8 mouse cellular contexts compared by ENCODE assay signal in the genomic region with DNA sequence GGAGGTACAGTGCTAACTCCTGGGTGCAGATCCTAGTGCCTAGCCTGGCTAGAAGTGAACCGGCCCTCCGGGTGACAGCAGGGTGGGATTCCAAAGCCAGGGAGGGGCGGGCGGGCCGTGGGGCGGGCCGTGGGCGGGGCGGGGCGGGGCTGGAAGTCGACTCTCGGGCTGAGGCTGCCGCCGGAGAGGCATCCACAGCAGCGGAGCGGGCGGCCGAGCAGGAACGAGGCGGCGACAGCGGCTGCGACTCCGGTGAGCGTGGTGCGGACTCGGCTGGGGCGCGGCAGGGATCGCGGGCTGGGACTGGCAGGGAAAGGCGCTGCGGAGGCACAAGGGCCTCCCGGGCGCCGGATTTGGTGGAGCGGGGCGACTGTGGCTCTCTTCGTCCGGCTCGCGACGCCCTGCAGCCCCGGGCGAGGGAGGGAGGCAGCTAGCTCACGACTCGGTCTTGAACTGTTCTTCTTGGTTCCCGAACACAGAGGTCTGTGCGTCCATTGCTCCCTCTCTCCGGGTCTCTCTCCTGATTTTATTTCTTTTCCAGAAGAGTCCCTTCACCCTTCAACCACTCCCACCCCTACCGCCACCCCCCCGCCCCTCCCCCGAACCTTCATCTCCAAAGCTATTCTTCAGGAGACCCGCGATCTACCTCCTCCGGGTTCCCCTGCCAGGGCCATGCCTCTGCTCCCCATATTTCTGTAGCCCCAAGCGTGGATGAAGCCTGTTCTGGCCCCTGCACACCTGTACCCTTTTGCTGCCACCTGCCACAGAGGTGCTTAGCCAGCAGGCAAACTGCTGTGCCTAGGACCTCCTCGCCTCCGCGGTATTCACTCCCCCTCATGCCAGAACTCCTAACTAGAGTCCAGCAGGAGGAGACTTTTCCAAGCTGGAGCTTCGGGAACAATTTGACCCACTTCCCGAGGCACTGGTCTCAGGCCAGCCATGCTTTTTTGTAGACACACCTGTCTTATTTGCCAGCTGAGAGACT. TPM values are rescaled to one million over a fixed set of nuclear protein-coding genes. Genes with fewer than 3 reads are reported as not detected.
DNase-seq lines count a peak whose midpoint lies in the region; ATAC-seq and TF ChIP-seq lines count a peak whose summit lies in the region.

TSS of gene Fam49a (plus strand) at position 153 of the 985 bp plus-strand sequence.

- H3K36me3 ChIP-seq in MEL (ENCODE audit: control insufficient read depth in 1 of 2, insufficient read depth in 2 of 2, low read length in 2 of 2): peaks cover 0 to 7% of the 10 kb centered on the region in 2 experiments; a peak in 1 of 4 replicates
- H3K36me3 ChIP-seq in hindbrain, embryonic 11.5 days (ENCODE audit: control insufficient read depth, insufficient read depth, low read length): no peaks in the 10 kb centered on the region

- no peaks in the 10 kb centered on the region for H3K79me2 ChIP-seq in MEL (ENCODE audit: control insufficient read depth, insufficient read depth, low read length, poor library complexity)

- H3K27me3 ChIP-seq in MEL (ENCODE audit: control insufficient read depth in 1 of 2, insufficient read depth in 2 of 2, low read length in 2 of 2): peaks cover 0 to 1% of the 10 kb centered on the region in 2 experiments; a peak in 1 of 4 replicates
- H3K27me3 ChIP-seq in hindbrain, embryonic 11.5 days (ENCODE audit: control insufficient read depth, insufficient read depth, low read length): no peaks in the 10 kb centered on the region

- TF ChIP-seq EP300 in MEL (IDR thresholded peaks at IDR 0.05; ENCODE audit: low read depth in 1 of 2, low read length in 2 of 2): no peak

- no peak; a peak in 1 of 4 replicates for TF ChIP-seq POLR2A in MEL (IDR thresholded peaks at IDR 0.05; ENCODE audit: control insufficient read depth in 1 of 2, insufficient read depth in 1 of 2, low read depth in 1 of 2, low read length in 2 of 2, poor library complexity in 1 of 2)

- no peak within 1 kb of the TSS for H3K27ac ChIP-seq in MEL (ENCODE audit: control insufficient read depth, low read depth, low read length)
- H3K27ac ChIP-seq in hindbrain, embryonic 11.5 days (ENCODE audit: low read depth, low read length): 0 out of 2 replicates have a peak within 1 kb of the TSS, but pooled peaks have one; percentile 30

- H3K4me2 ChIP-seq in hindbrain, embryonic 11.5 days (replicated peaks; ENCODE audit: low read depth, low read length): peak within 1 kb of the TSS; percentile 66

- no peaks in the 10 kb centered on the region for H3K9me3 ChIP-seq in MEL (replicated peaks; ENCODE audit: insufficient read depth, low read length)
- H3K9me3 ChIP-seq in hindbrain, embryonic 11.5 days (ENCODE audit: control insufficient read depth, low read length): no peaks in the 10 kb centered on the region

- peak; percentile 92 for ATAC-seq in hindbrain, embryonic 11.5 days (ENCODE audit: low FRiP score)

- no peak for TF ChIP-seq CTCF in MEL (IDR thresholded peaks at IDR 0.05 in 2 of 3, conservative IDR thresholded peaks at IDR 0.05 in 1 of 3; ENCODE audit: control insufficient read depth in 1 of 3, insufficient read depth in 1 of 3, low read depth in 2 of 3, low read length in 3 of 3, poor library complexity in 1 of 3, severe bottlenecking in 1 of 3)

- WGBS in hindbrain, embryonic 11.5 days: under 1% methylated on average over 49 of the region's 62 CpGs

- peak within 1 kb of the TSS; percentile 60 for H3K9ac ChIP-seq in MEL (ENCODE audit: control insufficient read depth, low read depth, low read length, poor library complexity, severe bottlenecking)
- H3K9ac ChIP-seq in hindbrain, embryonic 11.5 days (ENCODE audit: low read depth, low read length): peak within 1 kb of the TSS; percentile 85

- H3K4me1 ChIP-seq in MEL (ENCODE audit: control insufficient read depth in 1 of 2, insufficient read depth in 2 of 2, low read length in 2 of 2): peaks cover 2 to 22% of the 10 kb centered on the region in 2 experiments; a peak in 3 of 4 replicates
- H3K4me1 ChIP-seq in hindbrain, embryonic 11.5 days (replicated peaks; ENCODE audit: control insufficient read depth, insufficient read depth, low read length): peaks cover 4% of the 10 kb centered on the region; the same call in 1 of the 2 replicates

- H3K4me3 ChIP-seq in MEL (ENCODE audit: control insufficient read depth in 1 of 2, insufficient read depth in 1 of 2, low read depth in 2 of 2, low read length in 2 of 2): peak within 1 kb of the TSS; percentile 56 to 67
- H3K4me3 ChIP-seq in hindbrain, embryonic 11.5 days (ENCODE audit: low read depth, low read length): peak within 1 kb of the TSS; percentile 64

- DNase-seq in MEL (ENCODE audit: low read depth, low spot score): peak; percentile 57
- peak; percentile 61 for DNase-seq in cerebellum, adult 9-10 months
- DNase-seq in frontal cortex, postnatal 14 days (ENCODE audit: low spot score in 2 of 2): peak; percentile 28 to 74
- peak; percentile 78 for DNase-seq in hindbrain, embryonic 11.5 days (ENCODE audit: low spot score)
- DNase-seq in layer of hippocampus, postnatal 14 days (ENCODE audit: low spot score in 2 of 2): peak; percentile 74 to 79
- DNase-seq in lung, postnatal 14 days: peak; percentile 83
- DNase-seq in retina, embryonic 14.5 days (ENCODE audit: low spot score): peak; percentile 79
- DNase-seq in thymus, postnatal 36 days: peak; percentile 76 to 81

- TF ChIP-seq RAD21 in MEL (IDR thresholded peaks at IDR 0.05; ENCODE audit: low read depth, low read length): no peak

TF ChIP-seq in MEL, 35 proteins besides CTCF, POLR2A, EP300 and RAD21:
- TF ChIP-seq UBTF (IDR thresholded peaks at IDR 0.05; ENCODE audit: borderline replicate concordance, insufficient read depth, low read depth, low read length): peak; percentile 76; the same call in 1 of the 2 replicates
- TF ChIP-seq CHD2 (IDR thresholded peaks at IDR 0.05; ENCODE audit: low read length): no peak
- no peak for TF ChIP-seq SIN3A (IDR thresholded peaks at IDR 0.05; ENCODE audit: low read length)
- TF ChIP-seq HCFC1 (IDR thresholded peaks at IDR 0.05; ENCODE audit: low read depth, low read length): no peak
- no peak for TF ChIP-seq ZKSCAN1 (IDR thresholded peaks at IDR 0.05; ENCODE audit: low read depth, low read length)
- no peak for TF ChIP-seq GATA1 (IDR thresholded peaks at IDR 0.05; ENCODE audit: low read depth, low read length)
- no peak for TF ChIP-seq ZC3H11A (IDR thresholded peaks at IDR 0.05; ENCODE audit: low read depth, low read length)
- no peak for TF ChIP-seq MEF2A (IDR thresholded peaks at IDR 0.05; ENCODE audit: extremely low read depth, insufficient replicate concordance, low read depth, low read length, poor library complexity, severe bottlenecking)
- TF ChIP-seq KAT2A (conservative IDR thresholded peaks at IDR 0.05; ENCODE audit: low read depth, low read length): no peak
- TF ChIP-seq TCF12 (IDR thresholded peaks at IDR 0.05; ENCODE audit: low read depth, low read length): no peak
- TF ChIP-seq NRF1 (IDR thresholded peaks at IDR 0.05; ENCODE audit: insufficient read depth, low read depth, low read length, poor library complexity, severe bottlenecking): no peak
- TF ChIP-seq USF2 (IDR thresholded peaks at IDR 0.05; ENCODE audit: borderline replicate concordance in 1 of 2, insufficient read depth in 1 of 2, low read depth in 1 of 2, low read length in 2 of 2): no peak
- TF ChIP-seq ELF1 (IDR thresholded peaks at IDR 0.05; ENCODE audit: low read depth, low read length): no peak
- TF ChIP-seq NELFE (IDR thresholded peaks at IDR 0.05; ENCODE audit: low read depth, low read length): 0 out of 2 replicates have a peak, but pooled peaks have one; percentile 17
- TF ChIP-seq SMC3 (IDR thresholded peaks at IDR 0.05; ENCODE audit: low read depth, low read length): no peak

RNA-seq across cellular contexts. Expression of gene Fam49a, which starts in this region (rescaled TPM):
- total RNA-seq in MEL (2012; rRNA removed): 0.42 and 0.65 TPM in 2 replicates
- 1 to 10 TPM in 1 of 2 experiments, not detected in 1; 1.3 TPM for polyA plus RNA-seq in MEL (2012; ENCODE audit: insufficient read depth in 1 of 2, insufficient read length in 2 of 2, low read depth in 1 of 2, low replicate concordance in 2 of 2, missing spikeins in 1 of 2)
- polyA plus RNA-seq in hindbrain, embryonic 11.5 days (2014; fragmentation: Nextera tagmentation; extraction: Ambion mirVana): 24.1 and 26.6 TPM in 2 replicates
- total RNA-seq in layer of hippocampus, postnatal 14 days (2021): 100 to 1,000 TPM; 203 to 209 TPM

Comparison
In these comparisons a context has a peak if more than half of its experiments do, and no peak if none do; other contexts are left out.
1. RNA of gene Fam49a (total RNA-seq): 203 to 209 TPM in layer of hippocampus, postnatal 14 days; 0.42 to 0.65 TPM in MEL; every median in the first group is over 100 times any median in the second.
2. RNA of gene Fam49a (polyA plus RNA-seq): 24.1 to 26.6 TPM in hindbrain, embryonic 11.5 days; 1.3 TPM in MEL; every median in the first group is over 10 times any median in the second.
3. Peak in every context shown above with its lines, with median percentiles within 50 percentile points of each other: DNase-seq.